Mouse (Mus musculus) 3T3-L1 (cell line): ENCODE measurements around the gene Elf4.

Experiments
- DNase-seq: peaks from one replicate; pipeline ENCODE4 v3.0.0-alpha.2; 2015; ENCODE audit warnings: low read depth, low spot score

The Elf4 gene

DNA sequence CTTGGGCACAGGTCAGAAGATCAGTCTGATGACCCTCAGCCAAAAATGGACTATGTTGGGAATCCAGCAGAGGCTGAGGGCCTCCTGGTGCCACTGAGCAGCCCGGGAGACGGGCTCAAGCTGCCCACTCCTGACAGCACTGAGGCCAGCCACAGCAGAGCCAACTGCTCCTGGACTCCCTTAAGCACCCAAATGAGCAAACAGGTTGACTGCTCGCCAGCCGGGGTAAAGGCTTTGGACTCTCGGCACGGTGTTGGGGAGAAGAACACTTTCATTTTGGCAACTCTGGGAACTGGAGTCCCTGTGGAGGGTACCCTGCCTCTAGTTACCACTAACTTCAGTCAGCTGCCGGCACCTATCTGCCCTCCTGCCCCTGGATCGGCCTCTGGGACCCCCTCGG, 95.1 kb downstream of the Elf4 start:
- DNase-seq: no peak

DNA sequence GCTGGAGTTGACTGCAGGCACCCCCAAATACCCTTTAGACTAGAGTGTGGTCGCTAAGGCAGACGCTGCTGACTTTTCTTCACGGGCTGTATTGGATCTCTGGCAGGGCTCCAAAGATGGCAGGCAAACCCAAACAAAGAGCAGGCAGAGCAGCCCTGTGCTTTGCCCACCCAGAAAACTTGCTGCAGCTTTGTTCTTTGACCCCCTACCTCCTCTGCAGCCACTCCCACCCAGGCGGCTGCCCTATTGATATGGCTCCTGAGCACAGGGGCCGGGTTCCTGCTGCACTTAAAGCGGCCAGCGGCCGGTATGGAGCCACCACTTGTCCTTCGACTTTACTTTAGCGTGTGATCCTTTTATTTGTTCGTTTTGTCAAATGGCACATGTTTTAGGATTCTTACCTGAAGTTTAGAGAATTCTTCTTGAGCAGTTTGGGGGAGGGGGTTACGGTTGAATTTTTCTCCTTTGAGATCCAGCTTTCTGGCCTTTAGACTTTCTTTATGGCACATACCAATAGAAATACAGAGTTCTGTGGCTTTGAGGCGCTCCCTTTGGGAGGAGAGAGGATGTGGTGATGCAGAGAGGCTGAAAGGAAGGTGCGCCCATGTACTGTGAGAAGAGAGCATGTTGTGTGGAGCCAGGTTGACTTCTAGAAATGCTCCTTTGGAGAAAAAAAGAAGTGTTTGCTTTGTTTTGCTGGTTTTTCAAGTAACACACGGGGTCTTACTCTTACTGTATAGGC, 96.9 kb downstream of the Elf4 start:
- no peak for DNase-seq
